Mouse (Mus musculus): Measurements from ENCODE around the gene Npepl1.

GRCm38 (mm10) chr2:174121411-174121947 is 11.3 kb downstream of the Npepl1 start:
- TF ChIP-seq ZC3H11A (IDR thresholded peaks at IDR 0.05; ENCODE audit: borderline replicate concordance, low read depth, low read length) (no peak), ZNF384 (IDR thresholded peaks at IDR 0.05; ENCODE audit: low read depth, low read length) (no peak), HCFC1 (IDR thresholded peaks at IDR 0.05; ENCODE audit: borderline replicate concordance, insufficient read depth, low read length) (no peak), CHD2 (IDR thresholded peaks at IDR 0.05; ENCODE audit: low read depth, low read length) (no peak), MAFK (IDR thresholded peaks at IDR 0.05; ENCODE audit: insufficient read depth, low read depth, low read length) (no peak)
